8 mouse cellular contexts compared by ENCODE assay signal in the genomic region with DNA sequence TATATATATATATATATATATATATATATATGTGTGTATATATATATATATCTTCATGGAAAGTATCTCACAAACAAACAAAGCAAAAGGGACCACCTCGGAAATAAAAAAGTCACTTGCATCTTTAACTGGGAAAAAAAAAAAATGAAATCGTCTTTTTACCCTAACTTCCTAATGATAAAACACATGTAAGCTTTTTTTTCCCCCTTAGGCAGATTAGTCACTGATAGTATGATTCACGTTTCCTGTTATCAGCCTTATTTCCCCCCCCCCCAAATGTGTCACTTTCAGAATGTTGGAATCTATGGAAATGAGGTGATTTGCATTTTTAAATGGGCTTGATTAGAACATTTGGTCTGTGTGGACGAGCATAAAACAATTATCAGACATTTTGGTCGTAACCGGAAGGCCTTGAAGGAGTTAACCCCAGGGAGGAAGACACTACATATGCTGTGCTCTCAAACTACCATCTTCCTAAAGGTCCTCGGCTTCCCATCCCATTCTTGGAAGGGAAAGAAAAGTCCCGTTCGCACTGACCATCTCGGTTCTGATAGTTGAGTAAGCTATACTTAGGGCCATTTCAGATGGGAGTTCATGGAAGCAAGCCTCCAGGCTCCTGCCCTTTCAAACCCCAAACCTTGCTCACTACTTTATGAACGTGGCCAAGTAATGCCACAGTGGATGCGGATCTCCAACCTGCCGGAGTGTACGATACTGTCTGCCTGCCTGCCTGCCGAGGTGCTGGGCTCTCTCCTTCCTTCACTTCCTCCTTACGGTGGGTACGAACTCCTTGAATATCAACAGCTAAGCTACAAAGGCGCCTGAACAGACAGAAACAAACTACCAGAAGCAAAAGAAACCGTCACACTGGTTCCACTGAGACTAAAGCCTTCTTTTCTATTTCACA.
A peak's percentile ranks its signal among the peaks of the same experiment; 100 is the strongest.
DNase-seq lines count a peak whose midpoint lies in the region; ATAC-seq and TF ChIP-seq lines count a peak whose summit lies in the region.

No protein-coding gene starts in this region.

- no peak for DNase-seq in liver, adult 2 months (ENCODE audit: extremely low read depth, low read depth, low spot score)
- no peak for DNase-seq in liver
- peak; percentile 47 for DNase-seq in embryo, embryonic 9.5 days (ENCODE audit: extremely low spot score)
- no peak for DNase-seq in hindbrain, embryonic 14.5 days (ENCODE audit: low spot score)
- DNase-seq in thymus, postnatal 0 days (ENCODE audit: low spot score) = peak; percentile 46
- DNase-seq in kidney, postnatal 14 days = no peak
- DNase-seq in cerebellum, postnatal 10 days = no peak

- ATAC-seq in hindbrain, embryonic 14.5 days (ENCODE audit: low FRiP score) = no peak
- ATAC-seq in megakaryocyte, adult 5-6 weeks (ENCODE audit: poor library complexity, severe bottlenecking) = peak; percentile 56

- H3K9me3 ChIP-seq in hindbrain, embryonic 14.5 days (ENCODE audit: control insufficient read depth, low read length) = no peaks in the 10 kb centered on the region

- 54% methylated on average over 19 of the region's 19 CpGs for WGBS in liver, adult 2 months
- WGBS in hindbrain, embryonic 14.5 days = 14% methylated on average over 19 of the region's 19 CpGs

- H3K4me1 ChIP-seq in liver, adult 2 months (ENCODE audit: control insufficient read depth, insufficient read depth, low read length) = peaks cover 12% of the 10 kb centered on the region
- H3K4me1 ChIP-seq in hindbrain, embryonic 14.5 days (replicated peaks; ENCODE audit: control insufficient read depth, insufficient read depth, low read length) = peaks cover 7% of the 10 kb centered on the region; the same call in 1 of the 2 replicates

- peak overlapping the region; percentile 93 for H3K4me2 ChIP-seq in hindbrain, embryonic 14.5 days (replicated peaks)

- no peak for TF ChIP-seq CTCF in liver, adult 2 months (IDR thresholded peaks at IDR 0.05; ENCODE audit: low read depth, low read length)

- H3K36me3 ChIP-seq in liver, adult 2 months (ENCODE audit: control insufficient read depth, insufficient read depth, low read length) = no peaks in the 10 kb centered on the region
- H3K36me3 ChIP-seq in hindbrain, embryonic 14.5 days (replicated peaks; ENCODE audit: control insufficient read depth, insufficient read depth) = no peaks in the 10 kb centered on the region

- peaks cover 13% of the 10 kb centered on the region; the same call in 1 of the 2 replicates for H3K79me2 ChIP-seq in liver, adult 2 months (ENCODE audit: control insufficient read depth, insufficient read depth, low read length)

- H3K4me3 ChIP-seq in liver, adult 2 months (ENCODE audit: insufficient read depth, low read depth, low read length) = peak overlapping the region; percentile 42
- peak overlapping the region; percentile 64 for H3K4me3 ChIP-seq in hindbrain, embryonic 14.5 days (replicated peaks; ENCODE audit: low read length)

- TF ChIP-seq POLR2A in liver, adult 2 months (IDR thresholded peaks at IDR 0.05; ENCODE audit: extremely low read depth, insufficient read depth, low read length) = no peak

- H3K27me3 ChIP-seq in liver, adult 2 months (ENCODE audit: control insufficient read depth, insufficient read depth, low read length) = no peaks in the 10 kb centered on the region
- peaks cover 14% of the 10 kb centered on the region; the same call in 1 of the 2 replicates for H3K27me3 ChIP-seq in hindbrain, embryonic 14.5 days (ENCODE audit: control insufficient read depth, insufficient read depth, low read length)

- H3K9ac ChIP-seq in liver, adult 2 months (ENCODE audit: low read depth, low read length) = peak overlapping the region; percentile 34; the same call in 1 of the 2 replicates
- peak overlapping the region; percentile 74 for H3K9ac ChIP-seq in hindbrain, embryonic 14.5 days

- 0 out of 2 replicates have a peak overlapping the region, but pooled peaks have one; percentile 7 for H3K27ac ChIP-seq in liver, adult 2 months (replicated peaks; ENCODE audit: insufficient read depth, low read depth, low read length)
- H3K27ac ChIP-seq in hindbrain, embryonic 14.5 days = peak overlapping the region; percentile 84

Comparison
In these comparisons a context has a peak if more than half of its experiments do, and no peak if none do; other contexts are left out.
1. DNase-seq: peak in embryo, embryonic 9.5 days (single experiment) and thymus, postnatal 0 days (single experiment); none in liver, adult 2 months (single experiment), liver (single experiment), hindbrain, embryonic 14.5 days (single experiment), kidney, postnatal 14 days (single experiment) and cerebellum, postnatal 10 days (0 of 2).